Mouse (Mus musculus) CH12.LX (cell line): Measurements from ENCODE around the gene Pdia3.

ENCODE experiments used
- CTCF ChIP-seq, 2 experiments: IDR thresholded peaks in 1 of 2; conservative IDR thresholded peaks in 1 of 2; 2 replicates each; pipeline ENCODE4 v1.5.1; 2011 to 2012; ENCODE audit warnings: low read depth in 2 of 2, low read length in 2 of 2, improper control_type of control experiment in 1 of 2, inconsistent platforms in 1 of 2, mild to moderate bottlenecking in 1 of 2, moderate library complexity in 1 of 2
- EP300 ChIP-seq: IDR thresholded peaks from 2 replicates; pipeline ENCODE4 v1.6.1; 2011; ENCODE audit warnings: low read length, improper control_type of control experiment
- POLR2A ChIP-seq: IDR thresholded peaks from 2 replicates; pipeline ENCODE4 v1.6.1; 2011; ENCODE audit warnings: low read depth, mild to moderate bottlenecking, improper control_type of control experiment, low read length
- RAD21 ChIP-seq: IDR thresholded peaks from 2 replicates; pipeline ENCODE4 v1.6.1; 2011; ENCODE audit warnings: low read depth, mild to moderate bottlenecking, low read length, improper control_type of control experiment, moderate library complexity
- SIN3A ChIP-seq: IDR thresholded peaks from 2 replicates; pipeline ENCODE4 v1.6.1; 2012; ENCODE audit warnings: low read length, improper control_type of control experiment, inconsistent platforms
- SMC3 ChIP-seq: IDR thresholded peaks from 2 replicates; pipeline ENCODE4 v1.6.1; 2011; ENCODE audit warnings: low read depth, low read length, improper control_type of control experiment
- USF1 ChIP-seq: IDR thresholded peaks from 2 replicates; pipeline ENCODE4 v1.6.1; 2014; ENCODE audit warnings: low read depth, mild to moderate bottlenecking, inconsistent platforms, low read length, improper control_type of control experiment

DNA sequence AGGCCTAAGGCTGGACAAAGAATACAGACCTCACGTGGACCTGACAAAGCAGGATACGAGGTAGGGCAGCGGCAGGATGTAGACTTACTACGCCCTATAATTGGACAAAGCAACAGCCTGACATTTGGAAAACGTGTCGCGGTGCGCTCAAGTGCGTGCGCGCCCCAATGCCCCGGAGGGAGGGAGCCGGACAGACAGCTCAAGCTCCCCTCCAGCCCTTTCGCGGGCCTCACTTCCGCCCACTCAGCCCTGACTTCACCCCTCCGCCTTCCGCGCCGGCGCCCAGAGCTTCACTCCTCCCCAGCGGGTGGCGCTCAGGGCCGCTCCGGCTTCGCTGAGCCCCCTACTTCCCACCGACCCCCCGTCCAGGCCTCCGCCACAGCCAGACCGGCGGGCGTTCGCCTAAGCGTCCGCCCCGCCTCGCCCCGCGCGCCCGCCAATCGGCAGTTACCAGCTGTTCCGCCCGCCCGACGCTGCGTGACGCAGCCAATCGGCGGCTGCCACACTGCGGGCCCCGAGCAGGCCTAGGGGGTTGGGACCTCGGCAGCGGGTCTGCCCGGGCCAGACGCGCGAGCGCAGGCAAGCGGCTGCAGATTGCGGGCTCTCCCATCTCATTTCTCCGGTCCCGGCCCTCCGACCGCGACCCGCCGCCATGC lies at the start of gene Pdia3, which contains the start of gene Catsper2:
- TF ChIP-seq USF1 (no peak), SIN3A (no peak), POLR2A (peak; percentile 95), SMC3 (peak; percentile 13; the same call in 1 of the 2 replicates), EP300 (no peak), RAD21 (peak; percentile 13; the same call in 1 of the 2 replicates), CTCF (conservative IDR thresholded peaks at IDR 0.05 in 1 of 2, IDR thresholded peaks at IDR 0.05 in 1 of 2; ENCODE audit: low read depth in 2 of 2, low read length in 2 of 2) (peak in 1 of 2 experiments; percentile 49; a peak in 2 of 4 replicates)
